Comparison of ENCODE assay signal across 26 mouse cellular contexts in genomic region chr9:62269161-62269560, GRCm38 (mm10). TPM values are rescaled to one million over a fixed set of nuclear protein-coding genes. Genes with fewer than 3 reads are reported as not detected.
"Had no signal": no experiment of that assay in that cellular context is flagged by ENCODE, and none has a peak within 500 bp of the region (broad histone marks: within the 10 kb centered on the region; RNA-seq: fewer than 3 reads in every experiment).

No protein-coding gene starts in this region.

- H3K4me1 ChIP-seq: neural tube, embryonic 12.5 days; neural tube, embryonic 13.5 days; neural tube, embryonic 15.5 days; stomach, embryonic 15.5 days had no signal

- H3K36me3 ChIP-seq: neural tube, embryonic 12.5 days; neural tube, embryonic 13.5 days; neural tube, embryonic 15.5 days; stomach, embryonic 15.5 days had no signal

- DNase-seq: retina, postnatal 1 day; right cerebral cortex, adult 18-20 months; right cerebral cortex, postnatal 14 days; right cerebral cortex, postnatal 25 days; right cerebral cortex, postnatal 4 days; spleen, adult 18-20 months; thymus, adult 18-20 months; thymus, adult 2 months; thymus, postnatal 14 days; thymus, postnatal 25 days; thymus, postnatal 36 days; thymus, postnatal 4 days had no signal

- H3K27ac ChIP-seq: neural tube, embryonic 12.5 days; neural tube, embryonic 13.5 days; neural tube, embryonic 15.5 days; stomach, embryonic 15.5 days; stomach, postnatal 0 days had no signal

- H3K4me3 ChIP-seq: neural tube, embryonic 12.5 days; neural tube, embryonic 13.5 days; neural tube, embryonic 15.5 days; stomach, embryonic 15.5 days had no signal

- H3K27me3 ChIP-seq: neural tube, embryonic 12.5 days; neural tube, embryonic 13.5 days; neural tube, embryonic 15.5 days; stomach, embryonic 15.5 days had no signal

RNA-seq across cellular contexts. Expression of gene Spesp1, which starts 12.8 kb away (rescaled TPM):
- total RNA-seq: neutrophil, adult 5-6 weeks had no signal
- polyA plus RNA-seq: neural tube, embryonic 11.5 days; neural tube, embryonic 12.5 days; neural tube, embryonic 13.5 days; neural tube, embryonic 14.5 days; neural tube, embryonic 15.5 days; small intestine, adult 2 months; spleen, adult 2 months; stomach, embryonic 14.5 days; stomach, embryonic 15.5 days; stomach, embryonic 16.5 days; stomach, postnatal 0 days; thymus, postnatal 0 days; urinary bladder, adult 2 months had no signal
